Mouse (Mus musculus) ovary, postnatal 14 days (tissue): ENCODE results near the gene Rph3al.

Experiments
- DNase-seq: peaks from one replicate; pipeline ENCODE4 v3.0.0; 2022; ENCODE audit warnings: low spot score

Gene Rph3al

DNA sequence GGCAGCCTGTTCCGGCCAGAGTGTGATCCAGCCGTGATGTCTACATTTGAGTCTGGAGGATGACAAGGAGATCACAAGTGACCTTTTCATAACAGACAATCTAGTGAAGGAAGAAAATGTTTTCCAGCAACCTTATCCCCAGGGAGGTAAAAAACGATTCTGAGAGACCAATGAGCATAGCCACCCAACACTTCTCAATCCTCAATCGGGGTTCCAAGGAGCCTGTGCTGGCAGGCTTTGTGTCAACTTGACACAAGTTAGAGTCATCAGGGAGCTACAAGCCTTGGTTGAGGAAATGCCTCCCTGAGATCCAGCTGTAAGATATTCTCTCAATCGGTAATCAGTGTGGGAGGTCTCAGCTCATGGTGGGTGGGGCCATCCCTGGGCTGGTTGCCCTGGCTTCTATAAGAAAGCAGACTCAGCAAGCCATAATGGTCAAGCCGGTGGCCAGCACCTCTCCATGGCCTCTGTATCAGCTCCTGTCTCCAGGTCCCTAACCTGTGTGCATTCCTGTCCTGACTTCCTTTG, at the start of gene Rph3al:
Rph3al (minus strand) TSS at position 51 of the 528 bp plus-strand sequence.
- DNase-seq: no peak

DNA sequence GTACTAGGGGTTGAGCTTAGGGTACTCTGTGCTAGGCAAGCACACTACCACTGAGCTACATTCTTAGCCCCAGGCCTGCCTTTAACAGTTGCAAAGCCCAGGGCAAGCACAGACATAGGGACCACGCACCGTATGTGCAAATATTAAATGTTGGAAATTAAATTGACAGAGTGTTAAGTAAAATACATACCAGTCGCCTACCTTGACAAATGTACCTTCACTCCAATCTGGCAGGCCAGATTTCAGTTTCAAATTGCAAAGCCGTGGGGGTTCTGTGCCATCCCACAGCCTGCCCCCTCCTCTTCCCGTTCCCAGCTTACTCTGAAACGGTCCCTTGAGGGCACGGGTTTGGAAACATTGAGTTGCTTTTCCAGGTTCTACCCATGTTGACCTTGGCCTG, 47.7 kb upstream of the Rph3al start:
- no peak for DNase-seq

DNA sequence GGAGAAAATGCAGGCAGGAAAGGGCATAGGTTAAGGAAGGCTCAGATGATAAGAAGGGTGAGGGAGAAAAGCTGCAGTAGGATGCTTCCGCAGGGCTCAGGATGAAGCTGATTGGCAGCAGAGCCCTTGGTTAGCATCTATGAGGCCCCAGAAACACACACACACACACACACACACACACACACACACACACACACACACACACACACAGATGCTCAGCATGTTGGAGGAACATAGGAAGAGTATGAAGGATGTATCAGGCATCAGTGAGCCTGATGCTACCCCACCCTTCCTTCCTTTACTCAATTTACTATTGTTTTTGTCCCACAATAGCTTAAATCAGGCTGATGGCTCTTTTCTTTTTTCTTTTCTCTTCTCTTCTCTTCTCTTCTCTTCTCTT, 46.4 kb upstream of the Rph3al start:
- no peak for DNase-seq

DNA sequence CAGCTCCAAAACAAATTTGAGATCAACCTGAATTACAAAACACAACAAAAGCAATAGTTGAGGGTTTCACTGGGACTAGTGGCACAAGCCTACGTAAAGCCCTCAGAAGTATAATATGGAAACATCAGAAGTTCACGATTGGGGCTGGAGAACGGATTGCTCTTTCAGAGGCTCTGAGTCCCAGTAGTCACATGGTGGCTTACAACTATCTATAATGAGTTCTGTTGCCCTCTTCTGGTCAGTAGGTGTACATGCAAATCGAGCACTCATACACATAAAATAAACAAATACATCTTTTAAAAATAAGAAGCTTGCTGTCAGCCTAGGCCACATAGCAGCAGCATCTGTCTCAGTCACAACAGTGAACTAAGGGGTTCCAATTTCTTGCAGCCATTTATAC, 45.0 kb upstream of the Rph3al start:
- no peak for DNase-seq

DNA sequence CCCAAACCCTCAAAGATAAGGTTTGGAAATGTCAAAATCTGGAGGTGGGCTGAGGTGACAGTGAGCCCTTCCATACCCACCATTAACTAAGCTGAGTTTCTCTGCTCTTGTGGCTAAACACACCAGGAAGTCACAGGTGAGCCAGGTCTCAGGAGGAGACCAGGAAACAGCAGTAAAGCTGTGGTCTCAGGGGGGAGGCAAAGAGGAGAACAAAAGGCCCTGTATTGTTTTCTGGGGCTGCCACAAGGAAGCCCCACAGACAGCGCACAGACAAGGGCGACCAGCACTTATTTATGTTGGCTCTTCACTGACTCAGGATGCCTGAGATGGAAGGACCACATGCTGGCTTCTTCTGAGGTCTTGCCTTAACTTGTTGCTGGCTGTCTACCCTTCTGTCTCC, 42.2 kb upstream of the Rph3al start:
- no peak for DNase-seq

DNA sequence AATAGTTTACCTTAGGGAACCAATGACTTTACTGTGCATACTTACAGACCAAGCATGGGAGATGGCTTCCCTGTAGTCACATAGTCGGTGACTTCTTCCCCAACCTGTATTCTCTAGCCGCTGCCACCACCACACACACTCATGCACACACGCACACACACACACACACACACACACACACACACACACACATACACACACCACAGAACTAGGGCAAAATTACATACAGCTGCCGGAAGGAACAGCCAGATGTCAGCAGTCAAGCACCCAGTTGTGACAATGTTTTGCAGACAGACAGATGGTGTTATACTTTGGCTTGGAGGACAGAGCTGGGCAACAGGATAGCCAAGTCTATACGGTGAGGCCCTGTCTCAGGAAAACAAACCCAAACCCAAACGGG, 39.8 kb upstream of the Rph3al start:
- DNase-seq: no peak

DNA sequence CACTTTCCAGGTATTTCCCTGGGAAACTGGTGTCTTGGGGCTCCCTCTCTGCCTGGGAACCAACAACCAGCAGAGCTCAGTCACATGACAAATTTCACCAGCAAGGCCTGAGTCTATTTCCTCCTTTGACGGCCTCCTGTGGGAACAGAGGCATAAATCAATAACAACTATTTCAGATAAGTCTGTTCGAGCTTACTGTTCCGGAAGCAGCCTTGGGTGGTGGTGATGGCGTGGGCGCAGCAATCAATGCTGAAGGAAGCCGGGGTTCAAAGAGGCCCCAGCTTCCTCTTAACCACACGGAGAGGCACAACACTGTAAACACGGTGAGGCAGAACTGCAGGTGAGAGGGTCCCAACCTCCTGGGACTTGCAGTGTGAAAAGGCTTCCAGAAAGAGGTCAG, 38.5 kb upstream of the Rph3al start:
- DNase-seq: no peak

DNA sequence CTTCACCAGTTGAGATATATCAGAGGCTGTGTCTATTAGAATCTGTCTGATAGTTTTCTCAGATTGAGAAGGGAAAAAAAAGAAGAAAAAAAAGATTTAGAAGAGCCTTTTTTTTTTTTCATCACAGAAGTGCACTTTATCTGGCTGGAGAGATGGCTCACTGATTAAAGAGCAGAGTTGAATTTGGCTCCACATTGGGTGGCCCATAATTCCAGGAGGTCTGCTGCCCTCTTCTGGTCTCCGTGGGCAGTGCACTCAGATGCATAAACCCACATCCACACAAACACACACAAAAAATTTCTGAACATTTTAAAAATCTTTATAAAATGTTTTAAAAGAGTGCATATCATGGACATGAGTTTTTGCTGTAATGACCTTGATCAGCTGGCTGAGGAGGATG, 35.8 kb upstream of the Rph3al start:
- DNase-seq: no peak

DNA sequence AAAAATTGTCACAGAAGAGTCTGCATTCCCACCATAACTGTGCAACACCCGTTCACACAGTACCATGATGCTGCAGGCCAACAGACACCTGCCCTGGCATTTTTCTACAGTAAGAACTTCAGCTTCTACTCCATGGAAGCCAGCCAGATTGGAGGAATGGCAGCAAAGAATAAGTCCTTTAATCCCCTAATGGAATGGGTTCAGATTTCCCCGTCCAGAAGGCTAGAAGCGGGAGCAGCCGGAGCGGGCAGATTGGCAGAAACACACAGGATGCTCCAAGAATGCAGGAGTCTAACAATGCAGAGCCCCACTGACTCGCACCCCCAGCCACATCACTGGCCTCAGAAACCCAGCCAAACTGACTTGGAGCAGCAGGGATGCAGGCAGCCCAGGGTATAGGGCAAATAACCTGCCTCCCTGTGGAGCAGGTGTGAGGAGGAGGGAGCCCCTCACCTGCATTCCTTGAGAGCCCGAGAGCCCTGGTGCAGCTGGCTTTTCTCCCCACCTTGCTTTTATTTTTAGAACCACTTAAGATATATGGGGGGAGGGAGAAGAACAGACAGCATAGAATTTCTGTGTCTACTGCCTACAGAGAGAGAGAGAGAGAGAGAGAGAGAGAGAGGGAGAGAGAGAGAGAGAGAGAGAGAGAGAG, 34.8 kb upstream of the Rph3al start:
- DNase-seq: no peak

DNA sequence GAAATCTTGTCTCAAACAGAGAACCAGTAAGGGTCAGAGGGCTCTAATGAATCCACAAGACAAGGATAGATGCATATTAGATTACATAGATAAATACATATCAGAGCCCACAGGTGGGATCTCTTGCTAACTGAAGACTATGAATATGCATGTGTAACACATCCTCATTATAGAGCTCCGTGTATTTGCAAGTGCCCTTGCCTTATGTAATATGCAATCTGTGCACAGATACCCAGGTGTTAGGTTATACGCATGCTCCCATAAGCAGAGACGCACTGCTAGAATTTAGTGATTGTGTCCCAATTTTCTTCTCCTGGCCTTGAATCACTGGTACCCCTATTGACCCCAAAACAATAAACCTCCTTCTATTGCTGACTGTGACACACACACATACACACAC, 34.0 kb upstream of the Rph3al start:
- no peak for DNase-seq

DNA sequence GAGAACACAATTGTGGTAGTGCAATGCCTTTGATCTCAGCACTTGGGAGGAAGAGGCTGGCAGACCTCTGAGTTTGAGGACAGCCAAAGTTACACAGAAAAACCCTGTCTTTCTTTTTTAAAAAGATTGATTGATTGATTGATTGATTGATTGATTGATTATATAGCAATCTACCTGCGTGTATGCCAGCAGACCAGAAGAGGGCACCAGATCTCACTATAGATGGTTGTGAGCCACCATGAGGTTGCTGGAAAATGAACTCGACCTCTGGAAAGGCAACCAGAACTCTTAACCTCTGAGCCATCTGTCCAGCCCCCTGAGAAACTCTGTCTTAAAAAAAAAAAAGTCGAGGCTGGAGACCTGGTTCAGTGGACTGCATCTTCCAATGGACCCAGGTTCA, 32.4 kb upstream of the Rph3al start:
- DNase-seq: no peak

DNA sequence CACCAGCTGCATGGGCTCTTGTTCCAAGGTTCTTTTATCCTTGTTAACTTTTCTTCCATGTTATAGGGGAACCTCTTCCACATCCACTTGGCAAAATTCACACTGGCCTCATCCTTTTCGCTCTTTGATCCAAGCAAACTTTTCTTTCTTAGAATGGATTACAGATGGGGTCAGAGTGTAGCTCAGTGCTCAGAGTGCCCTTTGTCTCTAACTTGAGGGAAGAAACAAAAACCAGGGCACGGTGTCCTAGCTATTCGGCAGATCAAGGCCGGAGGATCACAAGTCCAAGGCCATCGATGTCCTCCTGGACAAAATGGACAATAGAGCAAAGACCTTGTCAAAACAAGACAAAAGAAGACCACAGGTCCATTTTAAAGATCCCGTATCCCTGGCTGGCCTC, 30.5 kb upstream of the Rph3al start:
- DNase-seq: no peak

DNA sequence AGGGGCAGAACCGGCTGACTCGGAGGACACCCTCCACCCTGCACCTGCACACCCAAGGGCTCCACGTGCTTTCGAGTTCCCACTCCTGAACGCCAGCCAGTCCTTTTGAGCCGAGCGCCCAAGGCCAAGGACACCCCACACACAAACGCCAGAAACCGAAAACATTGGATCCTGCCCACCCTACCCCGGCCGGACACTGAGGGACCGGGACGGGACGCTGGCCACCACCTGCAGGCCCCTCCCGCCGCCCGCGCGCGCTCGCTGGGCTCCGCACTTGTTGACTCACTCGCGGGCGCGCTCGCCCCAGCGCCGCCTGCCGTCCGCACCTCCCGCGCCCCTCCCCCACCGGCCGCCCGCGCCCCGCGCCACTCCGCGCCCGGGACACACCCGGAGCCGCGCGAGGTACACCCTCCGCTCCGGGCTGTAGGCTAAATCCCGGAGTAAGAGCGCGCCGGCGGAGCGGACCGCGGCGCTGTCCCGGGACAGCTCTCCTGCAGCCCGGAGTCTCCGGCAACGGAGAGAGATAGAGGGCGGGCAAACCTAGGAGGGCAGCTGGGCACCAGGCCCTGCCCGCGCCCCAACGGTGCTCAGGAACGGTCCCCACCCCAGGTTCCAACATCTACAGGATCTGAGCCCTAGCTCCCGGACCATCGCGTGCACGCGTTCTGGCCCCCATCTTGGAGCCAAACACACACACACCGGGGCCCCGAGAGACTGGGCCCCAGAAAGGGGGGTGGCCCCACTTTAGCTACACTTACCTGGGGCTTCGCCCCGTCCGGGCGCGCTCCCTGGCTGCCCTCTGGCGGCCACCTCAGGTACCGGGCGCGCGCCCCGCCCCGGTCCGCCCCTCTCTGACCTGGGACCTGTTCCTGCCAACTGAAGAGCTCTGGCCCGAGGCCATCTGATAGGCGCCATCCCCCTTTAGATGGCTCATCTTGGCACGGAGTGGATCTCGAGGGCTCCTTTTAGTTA, 28.5 kb upstream of the Rph3al start:
- DNase-seq: peak; percentile 69

DNA sequence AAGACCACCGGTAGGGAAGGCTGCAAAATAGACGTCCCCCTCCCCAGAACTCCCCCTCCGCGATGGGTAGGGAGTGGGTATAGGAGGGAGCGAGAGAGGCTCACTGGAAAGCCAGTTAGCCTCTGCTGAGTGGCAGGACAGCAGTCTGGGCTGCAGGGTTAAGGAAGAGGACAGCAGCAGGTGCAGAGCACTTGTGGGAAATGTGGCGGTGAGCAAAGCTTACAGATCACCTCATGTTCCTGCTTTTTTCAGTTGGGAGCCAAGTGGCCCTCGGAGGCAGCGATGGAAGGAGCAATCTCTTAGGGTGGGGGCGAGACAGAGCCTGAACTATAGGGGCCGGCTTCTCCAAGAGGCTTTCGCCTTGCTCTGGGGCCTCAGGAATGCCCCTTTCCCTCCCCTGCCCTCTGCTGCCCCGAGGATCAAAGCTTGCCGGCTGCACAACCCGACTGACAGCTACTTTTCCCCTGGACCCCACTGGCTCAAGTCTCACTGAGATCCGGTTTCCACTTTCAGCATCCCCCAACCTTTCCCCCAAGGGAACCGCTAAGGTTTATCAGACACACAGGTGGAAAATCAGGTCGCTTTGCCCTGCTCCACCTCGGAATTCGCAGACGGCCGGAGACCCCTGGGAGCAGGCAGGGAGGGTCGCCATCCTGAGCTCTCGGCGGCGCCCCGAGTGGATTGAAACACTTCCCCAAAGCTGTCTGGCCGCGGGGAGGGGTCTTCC, 27.6 kb upstream of the Rph3al start:
- DNase-seq: no peak

DNA sequence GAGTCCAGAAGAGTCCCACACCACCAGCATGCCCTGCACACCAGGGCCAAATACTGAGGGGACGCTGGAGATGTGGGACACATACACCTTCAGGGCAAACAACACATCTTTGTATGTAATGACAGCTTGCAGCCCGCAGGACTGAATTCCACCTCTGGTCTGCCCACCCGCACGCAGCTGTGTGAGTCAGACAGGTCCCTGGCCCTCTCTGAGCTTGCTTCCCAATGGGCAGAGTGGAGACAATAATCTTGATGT, 26.2 kb upstream of the Rph3al start:
- no peak for DNase-seq

DNA sequence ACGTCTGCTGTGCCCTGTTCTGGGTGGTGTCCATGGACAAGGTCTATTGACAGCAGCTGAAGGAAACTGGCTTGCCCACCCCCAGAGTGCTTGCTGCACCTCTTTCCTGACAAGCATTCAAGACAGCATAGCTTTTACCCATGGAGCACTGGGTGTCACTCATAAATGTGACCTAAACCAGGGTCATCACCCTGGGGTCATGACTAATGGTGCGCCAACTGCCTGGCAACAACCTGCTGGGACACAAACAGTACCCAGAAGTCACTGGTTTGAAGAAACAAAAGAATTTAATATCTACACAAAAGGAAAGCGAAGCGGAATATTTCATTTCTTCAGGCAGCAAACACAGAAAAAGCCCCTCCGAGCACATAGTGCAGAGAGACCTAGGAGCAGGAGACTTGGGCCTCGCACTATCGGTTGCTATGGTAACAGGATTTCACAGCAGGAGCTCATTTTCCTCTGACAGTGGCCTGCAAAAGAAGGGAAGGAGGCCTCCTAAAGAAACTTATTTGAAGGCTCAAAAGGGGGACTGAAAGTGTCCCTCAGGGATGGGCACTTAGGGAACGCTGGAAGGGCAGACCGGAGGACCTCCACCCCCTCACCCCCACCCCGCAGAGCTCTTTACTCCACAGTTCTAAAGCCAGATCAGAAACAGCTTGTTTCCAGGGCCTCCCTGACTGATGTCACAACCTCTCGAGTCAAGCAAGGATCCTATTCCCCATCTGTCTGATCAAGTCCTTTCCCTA, 25.7 kb upstream of the Rph3al start:
- no peak for DNase-seq

DNA sequence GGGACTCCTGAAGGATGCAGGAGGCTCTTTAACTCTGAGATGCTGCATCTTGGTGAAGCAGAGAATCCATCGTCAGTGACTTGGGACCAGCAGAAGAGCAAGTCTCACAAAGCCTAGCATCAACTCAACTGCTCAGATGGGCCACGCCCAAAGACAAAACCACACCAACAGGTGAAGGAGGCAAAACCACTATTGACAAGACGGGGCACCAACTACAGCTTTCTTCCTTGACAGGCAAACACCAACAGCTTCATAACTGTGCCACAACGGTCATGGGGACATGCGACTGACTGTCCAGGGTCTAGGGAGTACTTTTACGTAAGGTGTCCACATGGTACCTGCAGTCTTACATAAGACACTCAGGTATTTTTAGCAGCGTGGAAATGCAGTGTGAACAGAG, 23.6 kb upstream of the Rph3al start:
- no peak for DNase-seq

DNA sequence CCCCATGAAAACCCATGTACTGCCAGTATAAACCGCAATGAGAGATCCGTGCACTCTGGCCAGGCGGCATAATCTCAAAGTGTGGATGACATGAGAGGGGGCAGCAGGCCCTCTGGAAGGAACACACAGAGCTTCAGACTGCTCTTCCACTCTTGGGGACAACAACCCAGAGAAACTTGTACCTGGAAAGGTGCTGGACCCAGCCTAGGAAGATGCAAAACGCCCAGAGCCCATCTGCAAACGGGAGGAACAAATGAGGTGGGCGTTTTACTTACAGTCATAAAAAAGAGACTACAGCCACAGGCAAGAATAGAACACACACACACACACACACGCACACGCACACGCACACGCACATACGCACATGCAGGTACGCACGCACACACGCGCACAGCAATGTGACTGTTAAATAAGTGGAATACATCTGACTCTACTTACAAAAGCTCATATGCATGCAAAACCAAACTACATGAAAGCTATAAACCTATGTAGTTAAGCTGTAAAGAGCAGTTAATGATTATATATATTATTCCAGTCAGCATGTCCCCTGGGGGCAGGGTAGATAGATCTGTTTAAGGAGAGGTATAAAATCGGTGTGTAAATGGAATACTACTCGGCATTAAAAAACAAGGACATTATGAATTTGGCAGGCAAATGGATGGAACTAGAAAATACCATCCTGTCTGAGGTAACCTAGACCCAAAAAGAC, 19.0 kb upstream of the Rph3al start:
- DNase-seq: no peak

DNA sequence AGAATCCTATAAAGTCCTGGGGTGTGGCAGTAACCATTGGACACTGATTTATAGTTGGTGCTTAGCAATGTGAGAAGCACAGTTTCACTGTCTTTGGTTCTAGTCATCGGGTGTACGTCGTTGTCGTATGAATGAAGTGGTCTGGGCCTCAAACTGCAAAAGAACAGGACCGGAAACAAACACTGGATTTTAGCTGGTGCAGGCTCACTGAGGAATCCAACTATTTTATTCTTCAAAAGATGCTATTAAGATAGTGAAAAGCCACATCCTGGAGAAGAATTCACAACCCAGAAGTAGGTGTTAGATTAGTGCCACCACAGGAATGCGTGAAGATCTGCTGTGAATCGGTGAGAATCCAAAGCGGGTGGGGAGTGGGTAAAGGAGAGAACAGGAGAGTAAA, 18.4 kb upstream of the Rph3al start:
- no peak for DNase-seq

DNA sequence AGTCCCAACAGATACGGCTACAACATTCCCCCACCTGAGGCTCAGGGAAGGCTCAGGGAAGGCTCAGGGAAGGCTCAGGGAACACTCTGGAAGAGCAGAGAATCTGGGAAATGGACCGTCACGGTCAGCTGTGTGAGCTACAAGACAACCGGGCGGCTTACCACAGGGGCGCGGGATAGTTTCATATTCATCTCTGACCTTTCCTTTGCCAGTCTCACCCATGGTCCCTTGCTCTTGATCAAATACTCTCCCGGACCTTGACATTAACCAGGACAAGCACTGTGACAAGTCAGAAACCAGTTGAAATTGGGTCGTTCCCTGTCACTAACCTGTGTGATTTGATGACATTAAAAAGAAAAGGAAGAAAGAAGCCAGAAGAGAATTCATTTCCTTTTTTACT, 16.7 kb upstream of the Rph3al start:
- no peak for DNase-seq

DNA sequence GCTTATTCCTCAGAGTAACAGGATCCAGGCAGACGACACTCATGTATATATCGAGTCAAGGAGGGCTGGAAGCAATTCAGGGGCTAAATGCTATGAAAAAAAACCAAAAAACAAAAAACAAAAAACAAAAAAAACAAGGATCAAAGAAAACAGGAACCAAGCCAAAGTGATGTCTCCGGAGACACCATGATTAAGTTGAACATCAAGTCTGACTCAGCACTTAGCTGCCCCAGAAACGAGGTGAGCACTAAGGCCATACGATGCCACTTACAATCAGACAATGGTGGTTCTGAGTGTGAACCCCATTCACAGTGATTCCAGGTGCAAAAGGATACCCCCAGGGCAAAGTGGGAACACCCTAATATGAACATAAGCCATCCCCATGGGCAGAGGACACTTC, 13.7 kb upstream of the Rph3al start:
- no peak for DNase-seq

DNA sequence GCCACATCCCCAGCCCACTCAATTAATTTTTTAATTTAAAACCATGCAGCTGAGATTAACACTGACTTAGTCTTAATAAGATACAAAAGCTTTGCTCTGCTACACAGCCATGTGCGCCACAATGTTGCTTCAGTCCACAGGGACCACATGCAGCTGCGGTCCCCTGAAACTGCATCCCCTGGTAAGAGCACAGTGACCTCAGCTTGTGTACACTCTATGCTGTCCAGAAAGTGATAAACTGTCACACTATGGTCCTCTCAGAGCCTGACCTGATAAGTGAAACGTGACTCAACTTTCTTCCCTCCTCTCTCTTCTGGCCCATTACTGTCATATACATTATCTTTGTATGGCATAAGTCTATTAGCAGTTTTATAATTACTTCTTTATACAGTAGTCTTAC, 12.2 kb upstream of the Rph3al start:
- no peak for DNase-seq
